Mouse (Mus musculus): ENCODE data around the gene Lysmd1. TPM values are rescaled to one million over a fixed set of nuclear protein-coding genes. Genes with fewer than 3 reads are reported as not detected.
A peak's percentile ranks its signal among the peaks of the same experiment; 100 is the strongest.

The Lysmd1 gene
- total RNA-seq, 2 experiments from 2014 or later = 13.5 to 16.1 TPM

GRCm38 (mm10) chr3:95161618-95162344, 27.9 kb downstream of the Lysmd1 start:
- DNase-seq (ENCODE audit: extremely low spot score in 1 of 2, low spot score in 2 of 2) = no peak
- Histone ChIP-seq H3K27ac (no peak overlapping the region), H3K4me3 (peak overlapping the region; percentile 96)
- intact Hi-C loops (cut with DNase I) = no loop called here
- no peak for TF ChIP-seq CTCF (IDR thresholded peaks at IDR 0.05)

DNA sequence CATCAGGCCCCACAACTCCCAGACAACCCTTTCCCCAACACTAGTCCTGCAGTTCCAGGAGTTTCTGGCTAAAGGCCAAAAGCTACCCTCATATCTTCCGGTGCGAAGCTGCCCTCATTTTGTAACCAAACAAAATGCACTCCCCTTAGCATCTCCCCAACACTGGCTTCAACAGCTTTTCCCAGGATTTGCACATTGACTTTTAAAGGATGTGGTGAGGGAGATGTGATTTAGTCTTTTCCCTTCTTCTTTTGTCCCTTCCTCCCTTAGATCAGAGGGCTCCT, 28.4 kb downstream of the Lysmd1 start:
- intact Hi-C loops (cut with DNase I) = no loop called here
- H3K27ac ChIP-seq = no peak overlapping the region
- no peak for DNase-seq (ENCODE audit: extremely low spot score in 1 of 2, low spot score in 2 of 2)
- no peak overlapping the region for H3K4me3 ChIP-seq
- no peak for TF ChIP-seq CTCF (IDR thresholded peaks at IDR 0.05)

- Histone ChIP-seq H3K27ac (no peak overlapping the region), H3K4me3 (no peak overlapping the region)
- no peak for DNase-seq (ENCODE audit: extremely low spot score in 1 of 2, low spot score in 2 of 2)
- TF ChIP-seq CTCF (IDR thresholded peaks at IDR 0.05) = no peak
- intact Hi-C loops (cut with DNase I) = no loop called here
Measured at GRCm38 (mm10) chr3:95163419-95164255, 29.7 kb downstream of the Lysmd1 start.

DNA sequence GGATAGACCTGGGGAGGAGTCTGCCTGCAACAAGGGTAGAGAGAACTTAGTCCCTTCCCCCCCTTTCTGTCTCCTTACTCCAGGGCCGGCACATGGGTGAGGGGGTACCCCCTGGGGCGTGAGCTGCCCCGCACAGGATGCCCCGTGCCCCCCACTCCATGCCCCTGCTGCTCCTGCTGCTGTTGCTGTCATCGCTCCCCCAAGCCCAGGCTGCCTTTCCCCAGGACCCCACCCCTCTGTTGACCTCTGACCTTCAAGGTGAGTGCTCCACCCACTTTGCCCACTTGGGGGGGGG, 30.3 kb downstream of the Lysmd1 start:
- TF ChIP-seq CTCF (IDR thresholded peaks at IDR 0.05) = no peak
- no peak overlapping the region for H3K4me3 ChIP-seq
- no peak for DNase-seq (ENCODE audit: extremely low spot score in 1 of 2, low spot score in 2 of 2)
- intact Hi-C loops (cut with DNase I) = no loop called here
- H3K27ac ChIP-seq = no peak overlapping the region

- intact Hi-C loops (cut with DNase I) = no loop called here
- DNase-seq (ENCODE audit: extremely low spot score in 1 of 2, low spot score in 2 of 2) = no peak
- TF ChIP-seq CTCF (IDR thresholded peaks at IDR 0.05) = no peak
Measured at GRCm38 (mm10) chr3:95164840-95165239, 31.0 kb downstream of the Lysmd1 start.

DNA sequence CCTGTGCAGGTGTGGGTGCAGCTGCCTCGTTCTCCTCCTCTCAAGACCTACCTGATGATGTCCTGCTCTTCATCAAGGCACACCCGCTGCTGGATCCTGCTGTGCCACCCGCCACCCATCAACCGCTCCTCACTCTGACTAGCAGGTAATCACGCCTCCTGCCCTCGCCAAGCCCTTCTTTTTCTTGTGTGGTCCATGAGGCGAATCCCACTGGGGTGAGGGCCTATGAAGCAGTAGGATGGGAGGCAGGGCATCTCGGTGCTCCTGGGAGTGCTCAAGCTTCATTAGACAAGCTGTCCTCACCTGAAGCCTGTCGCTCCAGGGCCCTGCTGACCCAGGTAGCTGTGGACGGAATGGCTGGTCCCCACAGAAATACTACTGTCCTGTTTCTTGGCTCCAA, 36.1 kb downstream of the Lysmd1 start:
- DNase-seq (ENCODE audit: extremely low spot score in 1 of 2, low spot score in 2 of 2) = no peak
- no peak for TF ChIP-seq CTCF (IDR thresholded peaks at IDR 0.05)
- intact Hi-C loops (cut with DNase I) = no loop called here
- H3K4me3 ChIP-seq = no peak overlapping the region
- H3K27ac ChIP-seq = no peak overlapping the region

More at GRCm38 (mm10) chr3:95164840-95165239, 31.0 kb downstream of the Lysmd1 start:
- no peak overlapping the region for H3K27ac ChIP-seq
- no peak overlapping the region for H3K4me3 ChIP-seq

DNA sequence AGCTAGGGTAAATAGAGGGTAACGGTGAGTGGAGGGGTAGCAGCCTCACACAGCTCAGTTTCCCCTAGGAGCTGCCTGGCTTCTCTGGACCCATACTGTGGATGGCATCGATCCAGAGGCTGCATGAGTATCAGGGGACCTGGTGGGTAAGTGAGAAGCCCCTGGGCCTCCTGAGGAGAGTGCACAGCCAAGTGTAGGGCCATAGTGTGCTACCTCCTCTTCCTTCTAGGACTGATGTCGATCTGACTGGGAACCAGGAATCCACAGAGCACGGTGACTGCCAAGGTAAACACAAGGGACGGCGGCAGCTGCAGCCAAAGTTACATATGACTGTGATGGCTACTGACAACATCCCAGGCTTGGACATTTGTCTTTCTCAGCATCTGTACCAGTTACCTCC, 37.2 kb downstream of the Lysmd1 start:
- no peak for DNase-seq (ENCODE audit: extremely low spot score in 1 of 2, low spot score in 2 of 2)
- intact Hi-C loops (cut with DNase I) = no loop called here
- Histone ChIP-seq H3K4me3 (no peak overlapping the region), H3K27ac (no peak overlapping the region)
- TF ChIP-seq CTCF (IDR thresholded peaks at IDR 0.05) = no peak

GRCm38 (mm10) chr3:95172526-95173255, 38.8 kb downstream of the Lysmd1 start:
- no peak for TF ChIP-seq CTCF (IDR thresholded peaks at IDR 0.05)
- Histone ChIP-seq H3K4me3 (no peak overlapping the region), H3K27ac (no peak overlapping the region)
- intact Hi-C loops (cut with DNase I) = no loop called here
- DNase-seq (ENCODE audit: extremely low spot score in 1 of 2, low spot score in 2 of 2) = no peak

DNA sequence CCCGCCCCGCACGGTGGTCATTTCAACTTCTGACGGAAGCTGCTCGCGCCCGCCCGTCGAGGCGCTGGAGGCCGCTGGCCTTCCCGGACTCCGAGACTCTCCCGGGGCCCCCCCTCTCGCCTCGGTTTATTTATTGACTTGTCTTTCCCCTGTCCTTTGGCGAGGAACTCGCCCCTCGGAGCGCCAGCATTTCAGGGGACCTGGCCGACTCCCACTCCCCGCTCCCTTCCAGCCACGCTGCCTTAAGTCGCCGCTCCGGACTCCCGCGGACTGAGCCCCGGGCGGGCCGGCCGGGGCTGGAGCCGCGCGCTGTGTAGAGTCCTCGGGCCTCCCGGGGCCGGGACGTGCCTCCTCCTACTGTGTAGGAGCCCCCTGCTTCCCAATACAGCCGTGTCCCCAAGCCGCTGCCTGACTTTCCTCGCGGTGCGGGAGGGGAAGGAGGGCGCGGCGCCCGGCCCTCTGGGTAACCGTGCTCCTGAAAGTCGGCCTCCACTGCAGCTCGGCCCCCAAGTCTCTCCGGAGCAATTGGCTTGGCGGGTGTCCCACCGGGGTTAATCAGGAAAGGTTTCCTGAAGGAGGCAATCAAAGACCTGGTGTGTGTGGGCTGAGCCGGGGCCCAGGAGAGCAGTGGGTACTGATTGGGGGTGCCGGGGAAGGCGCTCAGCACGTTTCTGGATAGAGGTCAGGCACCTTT, 39.5 kb downstream of the Lysmd1 start:
- Histone ChIP-seq H3K4me3 (peak overlapping the region; percentile 32), H3K27ac (no peak overlapping the region)
- DNase-seq (ENCODE audit: extremely low spot score in 1 of 2, low spot score in 2 of 2) = no peak
- intact Hi-C loops (cut with DNase I) = no loop called here
- TF ChIP-seq CTCF (IDR thresholded peaks at IDR 0.05) = no peak

DNA sequence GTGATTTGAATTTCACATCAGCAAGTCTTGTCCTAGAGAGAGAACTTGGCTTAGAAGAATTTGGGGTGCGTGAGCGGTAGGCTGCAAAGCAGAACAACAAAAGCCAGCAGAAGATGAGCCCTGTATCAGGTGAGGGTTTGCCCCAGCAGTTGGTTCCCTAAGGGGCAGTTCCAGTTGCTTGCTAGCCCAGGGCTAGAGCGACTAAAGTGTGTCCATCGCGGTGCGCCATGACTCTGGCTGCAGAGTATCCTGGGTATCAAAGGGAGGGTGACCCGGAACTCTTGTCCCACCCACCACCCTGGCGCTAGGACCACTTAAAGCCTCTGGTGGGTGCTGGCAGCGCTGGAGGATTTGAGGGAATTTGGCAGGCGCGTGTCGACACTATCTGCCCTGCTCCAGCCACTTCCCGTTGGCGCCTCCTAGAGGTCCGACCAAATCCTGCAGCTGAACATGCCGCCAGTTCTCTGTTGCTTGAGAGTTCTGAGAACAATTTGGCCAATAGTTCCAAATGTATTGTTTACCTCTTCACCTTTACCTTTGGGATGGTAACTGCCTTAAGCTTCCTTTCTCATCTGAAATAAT, 40.2 kb downstream of the Lysmd1 start:
- intact Hi-C loops (cut with DNase I) = loop anchor here (1.0 kb wide), 1 partner anchor 32 kb away; the partner anchor contains the start of gene Tnfaip8l2
- TF ChIP-seq CTCF (IDR thresholded peaks at IDR 0.05) = peak; percentile 88
- peak overlapping the region; percentile 32 for H3K4me3 ChIP-seq
- DNase-seq (ENCODE audit: extremely low spot score in 1 of 2, low spot score in 2 of 2) = peak; percentile 62 to 79
- no peak overlapping the region for H3K27ac ChIP-seq

GRCm38 (mm10) chr3:95176500-95176899, 42.6 kb downstream of the Lysmd1 start:
- no peak for TF ChIP-seq CTCF (IDR thresholded peaks at IDR 0.05)
- no peak for DNase-seq (ENCODE audit: extremely low spot score in 1 of 2, low spot score in 2 of 2)
- Histone ChIP-seq H3K27ac (no peak overlapping the region), H3K4me3 (no peak overlapping the region)
- intact Hi-C loops (cut with DNase I) = no loop called here
